Mouse (Mus musculus) A20 (cell line): ENCODE measurements around the gene Ankrd44.
A peak's percentile ranks its signal among the peaks of the same experiment; 100 is the strongest.

Source experiments
- DNase-seq: peaks from one replicate; pipeline ENCODE4 v3.0.0-alpha.2; 2011; ENCODE audit warnings: low read depth, low spot score

The Ankrd44 gene

GRCm38 (mm10) chr1:54639506-54640078 lies 286.6 kb downstream of the Ankrd44 start:
- DNase-seq = no peak

GRCm38 (mm10) chr1:54639076-54639475 lies 287.1 kb downstream of the Ankrd44 start:
- no peak for DNase-seq

GRCm38 (mm10) chr1:54637340-54637739 lies 288.8 kb downstream of the Ankrd44 start:
- peak; percentile 66 for DNase-seq

GRCm38 (mm10) chr1:54629106-54629505 lies 297.1 kb downstream of the Ankrd44 start:
- DNase-seq = no peak

GRCm38 (mm10) chr1:54614963-54615362 lies 311.2 kb downstream of the Ankrd44 start:
- no peak for DNase-seq

- no peak for DNase-seq
Observed at GRCm38 (mm10) chr1:54612344-54612743, 313.8 kb downstream of the Ankrd44 start.

GRCm38 (mm10) chr1:54611891-54612290 lies 314.3 kb downstream of the Ankrd44 start:
- DNase-seq = no peak

GRCm38 (mm10) chr1:54606936-54607335 lies 319.3 kb downstream of the Ankrd44 start:
- no peak for DNase-seq

GRCm38 (mm10) chr1:54601692-54602091 lies 324.5 kb downstream of the Ankrd44 start:
- no peak for DNase-seq

GRCm38 (mm10) chr1:54600275-54600674 lies 325.9 kb downstream of the Ankrd44 start:
- peak; percentile 54 for DNase-seq

- DNase-seq = no peak
Observed at GRCm38 (mm10) chr1:54597594-54598217, 328.5 kb downstream of the Ankrd44 start.

GRCm38 (mm10) chr1:54596151-54596550 lies 330.0 kb downstream of the Ankrd44 start:
- DNase-seq = no peak
